In the genomic region with DNA sequence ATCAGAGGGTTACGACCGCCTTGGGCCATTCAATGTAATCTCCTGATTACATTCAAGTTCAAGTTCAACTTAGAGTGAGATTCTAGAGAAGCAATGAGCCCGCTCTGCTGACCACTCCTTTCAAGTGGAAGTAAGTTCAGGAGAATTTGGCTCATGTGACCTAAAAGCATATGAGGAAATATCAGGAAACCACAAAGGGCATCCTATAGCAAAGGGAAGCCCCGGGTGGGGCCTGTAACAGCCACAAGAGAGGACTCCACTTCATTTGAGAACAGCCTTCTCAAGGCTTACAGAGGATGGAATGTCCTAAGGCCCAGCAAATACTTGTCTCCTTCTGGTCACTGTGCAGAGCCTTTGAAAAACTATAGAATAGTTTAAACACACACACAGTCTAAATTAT, we compare ENCODE assay signal across 17 mouse cellular contexts. TPM values are rescaled to one million over a fixed set of nuclear protein-coding genes. Genes with fewer than 3 reads are reported as not detected.
A peak's percentile ranks its signal among the peaks of the same experiment; 100 is the strongest.
DNase-seq lines count a peak whose midpoint lies in the region; ATAC-seq and TF ChIP-seq lines count a peak whose summit lies in the region.
"Had no signal": no experiment of that assay in that cellular context is flagged by ENCODE, and none has a peak within 500 bp of the region (broad histone marks: within the 10 kb centered on the region; RNA-seq: fewer than 3 reads in every experiment).

No protein-coding gene starts in this region.

- no peak for ATAC-seq in CD4-positive, CD25-positive, alpha-beta regulatory T cell, adult 4 months
- ATAC-seq in limb, embryonic 13.5 days (ENCODE audit: low FRiP score, low read depth), result no peak
- ATAC-seq: forebrain, embryonic 14.5 days had no signal

- DNase-seq in CD4-positive, CD25-positive, alpha-beta regulatory T cell, adult 2 months (ENCODE audit: low read depth, low spot score), result peak; percentile 7
- no peak for DNase-seq in MEL (ENCODE audit: low read depth, low spot score)
- peak; percentile 43 to 61 for DNase-seq in monocyte, adult 2 months (ENCODE audit: low read depth in 1 of 2, low spot score in 2 of 2)
- DNase-seq in cerebellum, adult 8-10 months, result no peak
- DNase-seq in testis, postnatal 14 days (ENCODE audit: low spot score), result no peak
- no peak for DNase-seq in cerebellum, adult 18-20 months
- DNase-seq: cerebellum, adult 2 months; heart, adult 2 months; kidney, adult 8-10 months; kidney, postnatal 4 days; lung, embryonic 14.5 days; right cerebral cortex, postnatal 14 days had no signal

- TF ChIP-seq POLR2A in MEL (IDR thresholded peaks at IDR 0.05; ENCODE audit: control insufficient read depth in 1 of 2, insufficient read depth in 1 of 2, low read depth in 1 of 2, low read length in 2 of 2, poor library complexity in 1 of 2), result no peak

- H3K79me2 ChIP-seq in MEL (ENCODE audit: control insufficient read depth, insufficient read depth, low read length, poor library complexity), result no peaks in the 10 kb centered on the region

- TF ChIP-seq RAD21 in MEL (IDR thresholded peaks at IDR 0.05; ENCODE audit: low read depth, low read length), result no peak

- no peak for TF ChIP-seq EP300 in MEL (IDR thresholded peaks at IDR 0.05; ENCODE audit: low read depth in 1 of 2, low read length in 2 of 2)

- H3K4me3 ChIP-seq in MEL (ENCODE audit: control insufficient read depth in 1 of 2, insufficient read depth in 1 of 2, low read depth in 2 of 2, low read length in 2 of 2), result no peak overlapping the region
- no peak overlapping the region for H3K4me3 ChIP-seq in limb, embryonic 13.5 days
- H3K4me3 ChIP-seq: heart, adult 2 months; hindbrain, embryonic 15.5 days; midbrain, embryonic 12.5 days had no signal

- no peak for TF ChIP-seq CTCF in MEL (IDR thresholded peaks at IDR 0.05 in 2 of 3, conservative IDR thresholded peaks at IDR 0.05 in 1 of 3; ENCODE audit: control insufficient read depth in 1 of 3, insufficient read depth in 1 of 3, low read depth in 2 of 3, low read length in 3 of 3, poor library complexity in 1 of 3, severe bottlenecking in 1 of 3)

- H3K9ac ChIP-seq in MEL (ENCODE audit: control insufficient read depth, low read depth, low read length, poor library complexity, severe bottlenecking), result no peak overlapping the region
- H3K9ac ChIP-seq in limb, embryonic 13.5 days, result no peak overlapping the region
- H3K9ac ChIP-seq: hindbrain, embryonic 15.5 days; lung, embryonic 14.5 days; midbrain, embryonic 12.5 days had no signal

- H3K4me1 ChIP-seq in MEL (ENCODE audit: control insufficient read depth in 1 of 2, insufficient read depth in 2 of 2, low read length in 2 of 2), result peaks cover 6 to 9% of the 10 kb centered on the region in 2 experiments
- peaks cover 95% of the 10 kb centered on the region for H3K4me1 ChIP-seq in limb, embryonic 13.5 days

- no peaks in the 10 kb centered on the region for H3K27me3 ChIP-seq in MEL (ENCODE audit: control insufficient read depth in 1 of 2, insufficient read depth in 2 of 2, low read length in 2 of 2)
- 0 out of 2 replicates have a peak, but pooled peaks cover 12% of the 10 kb centered on the region for H3K27me3 ChIP-seq in limb, embryonic 13.5 days
- H3K27me3 ChIP-seq: hindbrain, embryonic 15.5 days had no signal

- H3K27ac ChIP-seq in MEL (ENCODE audit: control insufficient read depth, low read depth, low read length), result no peak overlapping the region
- peak overlapping the region; percentile 10; the same call in 1 of the 2 replicates for H3K27ac ChIP-seq in limb, embryonic 13.5 days
- H3K27ac ChIP-seq: hindbrain, embryonic 15.5 days; midbrain, embryonic 12.5 days had no signal

- H3K36me3 ChIP-seq in MEL (ENCODE audit: control insufficient read depth in 1 of 2, insufficient read depth in 2 of 2, low read length in 2 of 2), result peaks cover 0 to 10% of the 10 kb centered on the region in 2 experiments; a peak in 2 of 4 replicates
- H3K36me3 ChIP-seq in limb, embryonic 13.5 days, result peaks cover 9% of the 10 kb centered on the region
- H3K36me3 ChIP-seq: hindbrain, embryonic 15.5 days; midbrain, embryonic 12.5 days had no signal

- no peak overlapping the region for H3K4me2 ChIP-seq in limb, embryonic 13.5 days (replicated peaks)
- H3K4me2 ChIP-seq: hindbrain, embryonic 15.5 days; lung, embryonic 14.5 days; midbrain, embryonic 12.5 days had no signal

- no peaks in the 10 kb centered on the region for H3K9me3 ChIP-seq in MEL (replicated peaks; ENCODE audit: insufficient read depth, low read length)
- H3K9me3 ChIP-seq in limb, embryonic 13.5 days, result no peaks in the 10 kb centered on the region
- H3K9me3 ChIP-seq: hindbrain, embryonic 15.5 days; midbrain, embryonic 12.5 days had no signal

- 90% methylated on average over 4 of the region's 4 CpGs for WGBS in limb, embryonic 13.5 days

TF ChIP-seq in MEL, 35 proteins besides CTCF, POLR2A, EP300 and RAD21:
- TF ChIP-seq USF1 (IDR thresholded peaks at IDR 0.05; ENCODE audit: low read depth, low read length) (peak; percentile 11; the same call in 1 of the 2 replicates), MEF2A (IDR thresholded peaks at IDR 0.05; ENCODE audit: extremely low read depth, insufficient replicate concordance, low read depth, low read length, poor library complexity, severe bottlenecking) (no peak), MYB (IDR thresholded peaks at IDR 0.05; ENCODE audit: low read depth, low read length) (no peak)

RNA-seq across cellular contexts. Expression of gene Cdc42ep3, which starts 7.6 kb away (rescaled TPM):
- 10 to 100 TPM; 32.2 to 35.2 TPM for polyA plus RNA-seq in CD4-positive, CD25-positive, alpha-beta regulatory T cell, adult 4 months (2017; shearing (Covaris generic))
- 4.2 and 4.6 TPM in 2 replicates for total RNA-seq in MEL (2012; rRNA removed)
- polyA plus RNA-seq in MEL (2012; ENCODE audit: insufficient read depth in 1 of 2, insufficient read length in 2 of 2, low read depth in 1 of 2, low replicate concordance in 2 of 2, missing spikeins in 1 of 2), result 1 to 10 TPM in 1 of 2 experiments, not detected in 1; 8.4 TPM
- polyA plus RNA-seq in limb, embryonic 13.5 days (2015; fragmentation: Nextera tagmentation; extraction: Ambion mirVana), result 72.3 and 88.4 TPM in 2 replicates

Comparison
In these comparisons a context has a peak if more than half of its experiments do, and no peak if none do; other contexts are left out.
1. DNase-seq: peak in CD4-positive, CD25-positive, alpha-beta regulatory T cell, adult 2 months (single experiment) and monocyte, adult 2 months (2 of 2); none in MEL (single experiment), cerebellum, adult 8-10 months (single experiment), testis, postnatal 14 days (single experiment) and cerebellum, adult 18-20 months (0 of 2).